Mouse (Mus musculus): Measurements from ENCODE around the gene Rbpj. TPM values are rescaled to one million over a fixed set of nuclear protein-coding genes. Genes with fewer than 3 reads are reported as not detected.

The Rbpj gene
- polyA plus RNA-seq, 1 experiment from 2014 or later = 27.9 TPM

DNA sequence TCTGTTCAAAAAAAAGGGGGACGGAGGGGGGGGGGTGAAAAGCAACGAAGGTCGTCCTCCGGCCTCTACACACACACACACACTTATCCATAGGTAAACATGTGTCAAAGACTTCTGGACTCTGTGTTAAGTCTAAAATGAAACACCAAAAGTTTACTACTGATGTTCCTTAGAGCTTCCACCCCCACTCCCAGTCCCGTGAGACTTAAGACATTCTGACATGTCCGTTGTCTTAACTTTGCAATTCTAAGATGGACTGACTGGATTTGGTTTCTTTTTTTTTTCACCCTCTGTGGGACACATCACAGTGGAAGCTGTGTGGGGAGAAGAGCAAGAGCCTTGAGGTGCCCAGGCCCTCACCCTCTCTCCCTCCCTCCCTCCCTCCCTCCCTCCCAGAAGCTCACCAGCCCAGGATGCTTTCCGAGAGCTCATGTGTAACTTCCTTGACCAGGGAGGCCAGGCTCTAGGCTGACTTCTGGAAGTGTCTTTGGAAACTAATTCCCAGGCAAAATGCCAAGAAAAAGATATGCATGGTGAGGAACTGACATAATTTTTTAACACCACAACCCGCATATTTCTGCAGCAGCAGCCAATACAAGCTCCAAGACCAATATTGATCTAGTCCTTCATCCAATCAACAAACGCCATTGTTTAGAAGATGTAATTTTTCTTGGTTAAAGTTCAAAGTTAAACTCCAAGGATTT, 31.0 kb downstream of the Rbpj start:
- Histone ChIP-seq H3K9me3 (no peaks in the 10 kb centered on the region), H3K27me3 (replicated peaks) (no peaks in the 10 kb centered on the region), H3K36me3 (no peaks in the 10 kb centered on the region), H3K4me2 (replicated peaks) (no peak overlapping the region), H3K4me3 (replicated peaks) (no peak overlapping the region), H3K4me1 (replicated peaks) (no peaks in the 10 kb centered on the region; the same call in 1 of the 2 replicates), H3K9ac (no peak overlapping the region), H3K27ac (0 out of 2 replicates have a peak overlapping the region, but pooled peaks have one; percentile 18)
- no peak for ATAC-seq
- WGBS = 34% methylated on average over 9 of the region's 9 CpGs

DNA sequence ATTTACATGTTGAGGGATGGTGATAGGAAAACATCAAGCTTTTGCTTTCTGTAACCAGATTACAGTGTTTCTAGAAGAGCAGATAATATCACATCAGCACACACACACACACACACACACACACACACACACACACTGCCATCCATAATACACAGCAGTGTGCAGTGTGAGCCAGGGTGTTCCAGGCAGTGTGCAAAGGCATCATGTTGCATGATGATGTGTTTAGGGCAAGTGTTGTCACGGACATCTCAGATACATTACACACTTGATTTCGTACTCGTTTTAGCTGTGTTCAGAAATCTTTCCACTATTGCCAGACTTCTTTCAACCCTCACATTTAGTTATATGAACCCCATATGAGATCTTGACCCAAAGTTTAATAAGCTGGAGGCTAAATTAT, 33.6 kb downstream of the Rbpj start:
- WGBS = 66% methylated on average over 3 of the region's 3 CpGs
- no peak for ATAC-seq

DNA sequence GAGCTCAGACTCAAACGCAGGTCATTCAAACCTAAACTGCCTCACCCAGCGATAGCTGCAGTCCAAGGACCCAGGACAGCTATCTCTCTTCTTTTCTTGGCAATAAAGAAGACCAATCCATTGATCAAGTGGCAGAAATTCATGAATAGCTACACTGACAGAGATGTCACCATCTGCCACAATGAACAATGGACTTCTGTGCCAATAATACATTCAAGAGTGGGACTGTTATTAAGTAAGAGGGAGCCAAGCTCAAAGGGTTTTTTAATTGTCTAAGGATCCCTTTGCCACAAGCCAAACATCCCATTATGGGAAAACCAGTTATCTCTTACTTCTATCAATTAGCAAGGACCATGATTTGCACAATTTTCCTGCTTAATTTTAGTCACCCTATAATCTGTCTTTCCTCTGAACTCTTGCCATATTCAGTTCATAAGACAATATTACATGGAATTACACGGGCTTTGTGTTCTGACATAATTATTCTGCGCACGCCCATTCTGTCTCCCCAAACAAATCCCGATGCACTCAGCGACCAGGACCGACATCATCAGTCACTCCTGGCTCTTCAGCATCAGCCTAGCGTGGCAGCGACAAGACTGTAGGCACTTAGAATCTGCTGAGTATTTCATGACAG, 34.7 kb downstream of the Rbpj start:
- Histone ChIP-seq H3K9me3 (no peaks in the 10 kb centered on the region), H3K4me3 (replicated peaks) (no peak overlapping the region), H3K27me3 (replicated peaks) (no peaks in the 10 kb centered on the region), H3K27ac (no peak overlapping the region), H3K36me3 (no peaks in the 10 kb centered on the region), H3K4me1 (replicated peaks) (no peaks in the 10 kb centered on the region; the same call in 1 of the 2 replicates), H3K4me2 (replicated peaks) (no peak overlapping the region), H3K9ac (no peak overlapping the region)
- 75% methylated on average over 10 of the region's 10 CpGs for WGBS
- ATAC-seq = no peak

More for the DNA sequence above, 33.6 kb downstream of the Rbpj start:
- no peak overlapping the region for H3K4me2 ChIP-seq (replicated peaks)
- H3K36me3 ChIP-seq = no peaks in the 10 kb centered on the region
- H3K9me3 ChIP-seq = no peaks in the 10 kb centered on the region
- H3K9ac ChIP-seq = no peak overlapping the region
- H3K4me1 ChIP-seq (replicated peaks) = no peaks in the 10 kb centered on the region; the same call in 1 of the 2 replicates
- no peaks in the 10 kb centered on the region for H3K27me3 ChIP-seq (replicated peaks)
- no peak overlapping the region for H3K4me3 ChIP-seq (replicated peaks)
- no peak overlapping the region for H3K27ac ChIP-seq

DNA sequence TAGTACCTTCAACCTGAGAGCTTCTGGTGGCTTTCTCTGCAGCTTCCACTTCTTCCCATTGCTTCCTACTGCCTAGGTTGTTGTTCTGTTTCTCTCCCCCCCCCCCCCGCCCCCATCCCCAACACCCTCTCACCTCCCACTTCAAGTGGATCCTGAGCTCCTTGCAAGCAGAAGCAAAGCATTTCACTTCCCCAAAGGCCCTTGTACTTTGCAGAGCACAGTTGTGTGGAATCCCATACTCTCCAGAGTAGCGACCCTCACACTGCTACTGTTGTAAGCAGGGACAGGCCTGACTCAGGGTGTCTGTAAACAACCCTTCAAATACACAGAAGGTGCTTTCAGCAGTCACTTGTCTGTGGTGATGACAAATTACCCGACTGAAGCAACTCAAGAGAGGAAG, 37.3 kb downstream of the Rbpj start:
- no peak overlapping the region for H3K27ac ChIP-seq
- no peak overlapping the region for H3K4me3 ChIP-seq (replicated peaks)
- H3K4me1 ChIP-seq (replicated peaks) = no peaks in the 10 kb centered on the region
- H3K9ac ChIP-seq = no peak overlapping the region
- 54% methylated on average over 2 of the region's 3 CpGs for WGBS
- no peak overlapping the region for H3K4me2 ChIP-seq (replicated peaks)
- no peaks in the 10 kb centered on the region for H3K36me3 ChIP-seq
- H3K9me3 ChIP-seq = no peaks in the 10 kb centered on the region
- H3K27me3 ChIP-seq (replicated peaks) = no peaks in the 10 kb centered on the region
- ATAC-seq = no peak

DNA sequence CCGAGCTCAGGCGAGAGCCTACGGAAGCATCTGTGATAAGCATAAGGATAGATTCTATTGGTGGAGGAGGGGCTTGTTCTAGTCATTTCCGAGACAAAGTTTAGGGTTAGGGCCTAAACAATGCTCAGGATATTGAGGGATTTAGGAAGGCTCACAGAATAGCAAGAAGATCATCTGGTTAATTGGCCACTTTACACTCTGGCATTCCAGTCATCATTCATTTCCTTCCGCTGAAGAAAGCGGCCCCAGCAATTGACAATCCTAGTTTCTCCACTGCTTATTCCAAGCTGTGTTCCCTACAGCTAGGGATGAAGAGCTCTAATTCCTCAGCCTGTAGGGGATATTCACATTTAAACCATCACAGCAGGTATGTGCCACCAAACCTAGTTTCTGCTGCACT, 39.8 kb downstream of the Rbpj start:
- no peak overlapping the region for H3K27ac ChIP-seq
- no peaks in the 10 kb centered on the region for H3K9me3 ChIP-seq
- no peaks in the 10 kb centered on the region for H3K27me3 ChIP-seq (replicated peaks)
- no peak overlapping the region for H3K4me2 ChIP-seq (replicated peaks)
- no peaks in the 10 kb centered on the region for H3K4me1 ChIP-seq (replicated peaks)
- 86% methylated on average over 6 of the region's 6 CpGs for WGBS
- no peaks in the 10 kb centered on the region for H3K36me3 ChIP-seq
- no peak overlapping the region for H3K9ac ChIP-seq
- no peak for ATAC-seq
- H3K4me3 ChIP-seq (replicated peaks) = no peak overlapping the region

DNA sequence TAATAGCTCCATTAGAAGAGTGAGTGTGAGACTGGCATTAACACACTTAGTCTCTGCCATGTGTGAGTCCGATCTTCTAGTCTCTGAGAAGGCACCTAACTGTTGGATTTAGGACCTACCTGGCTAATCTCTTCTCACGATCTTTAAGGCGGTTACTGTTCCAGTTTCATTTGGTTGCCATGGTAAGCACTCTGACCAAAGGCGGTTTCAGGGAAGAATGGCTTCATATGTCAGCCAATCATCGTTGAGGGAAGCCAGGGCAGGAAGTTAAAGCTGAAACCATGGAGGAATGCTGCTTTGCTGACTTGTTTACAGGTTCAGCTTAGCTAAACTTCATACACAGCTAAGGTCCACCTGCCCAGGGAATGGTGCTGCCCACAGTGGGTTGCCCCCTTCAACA, 41.4 kb downstream of the Rbpj start:
- WGBS = 77% methylated on average over 5 of the region's 5 CpGs
- ATAC-seq = no peak
- no peak overlapping the region for H3K9ac ChIP-seq
- H3K27me3 ChIP-seq (replicated peaks) = no peaks in the 10 kb centered on the region
- H3K36me3 ChIP-seq = no peaks in the 10 kb centered on the region
- H3K27ac ChIP-seq = no peak overlapping the region
- H3K4me3 ChIP-seq (replicated peaks) = no peak overlapping the region
- no peaks in the 10 kb centered on the region for H3K4me1 ChIP-seq (replicated peaks)
- no peaks in the 10 kb centered on the region for H3K9me3 ChIP-seq
- H3K4me2 ChIP-seq (replicated peaks) = no peak overlapping the region

DNA sequence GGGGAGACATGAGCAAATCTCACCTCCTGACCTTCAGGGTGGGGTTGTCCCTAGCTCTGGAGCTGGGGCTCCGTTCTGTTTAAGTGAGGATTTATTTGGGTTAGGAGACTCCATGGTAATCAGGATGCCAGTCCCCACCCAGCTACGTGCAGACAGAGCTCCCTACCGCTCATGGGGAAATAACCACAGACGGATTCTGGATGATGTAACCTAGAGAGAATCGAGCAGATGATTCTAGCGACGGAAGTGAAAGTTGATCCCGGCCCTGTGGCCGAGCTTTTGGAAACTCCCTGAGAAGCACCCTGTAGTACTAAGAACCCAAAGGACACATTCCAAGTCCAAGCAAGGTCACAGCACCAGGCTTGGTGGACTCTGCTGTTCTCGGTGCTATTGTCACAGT, 43.5 kb downstream of the Rbpj start:
- WGBS = 59% methylated on average over 10 of the region's 10 CpGs
- no peaks in the 10 kb centered on the region for H3K9me3 ChIP-seq
- H3K4me3 ChIP-seq (replicated peaks) = no peak overlapping the region
- no peak overlapping the region for H3K9ac ChIP-seq
- H3K4me1 ChIP-seq (replicated peaks) = no peaks in the 10 kb centered on the region
- H3K36me3 ChIP-seq = no peaks in the 10 kb centered on the region
- ATAC-seq = no peak
- no peak overlapping the region for H3K27ac ChIP-seq
- no peaks in the 10 kb centered on the region for H3K27me3 ChIP-seq (replicated peaks)
- H3K4me2 ChIP-seq (replicated peaks) = no peak overlapping the region

DNA sequence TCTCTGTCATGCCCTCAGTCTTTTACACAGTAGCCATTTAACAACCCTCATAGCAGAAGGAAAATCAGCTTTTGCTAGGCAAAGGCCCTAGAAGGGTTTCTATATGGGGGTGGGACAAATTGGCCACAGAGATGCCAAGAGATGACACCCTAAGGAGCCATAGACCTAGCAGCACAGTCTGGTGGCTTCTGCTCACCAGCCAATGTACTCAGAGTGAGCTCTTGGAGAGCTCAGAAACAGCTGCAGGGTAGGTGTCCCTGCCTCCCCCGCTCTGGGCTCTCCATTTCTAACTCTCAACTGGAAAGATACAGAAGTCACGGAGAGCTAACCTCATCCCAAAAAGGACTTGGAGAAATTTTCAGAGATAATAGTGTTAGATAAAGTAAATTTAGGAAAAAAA, 44.0 kb downstream of the Rbpj start:
- Histone ChIP-seq H3K27me3 (replicated peaks) (no peaks in the 10 kb centered on the region), H3K4me1 (replicated peaks) (no peaks in the 10 kb centered on the region), H3K27ac (no peak overlapping the region), H3K36me3 (no peaks in the 10 kb centered on the region), H3K9ac (no peak overlapping the region), H3K9me3 (no peaks in the 10 kb centered on the region), H3K4me2 (replicated peaks) (no peak overlapping the region), H3K4me3 (replicated peaks) (no peak overlapping the region)
- 90% methylated on average over 2 of the region's 2 CpGs for WGBS
- ATAC-seq = no peak

DNA sequence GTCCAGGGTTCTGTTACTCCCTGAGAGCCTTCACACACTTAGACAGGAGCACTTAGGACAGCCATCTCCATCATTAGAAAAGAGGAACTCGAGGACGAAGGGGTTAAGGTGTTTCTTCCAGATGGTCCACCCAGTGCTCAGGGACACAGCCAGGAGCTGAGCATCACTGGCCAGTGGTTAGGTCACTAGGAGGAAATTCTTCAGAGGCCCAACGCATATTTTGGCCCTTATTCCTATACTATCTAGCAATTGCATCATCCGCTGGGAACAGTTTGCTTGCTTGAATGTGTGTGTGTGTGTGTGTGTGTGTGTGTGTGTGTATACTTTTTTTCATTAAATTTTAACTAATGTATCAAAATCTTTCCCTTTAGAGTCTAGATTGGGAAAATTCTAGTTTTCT, 45.5 kb downstream of the Rbpj start:
- Histone ChIP-seq H3K4me2 (replicated peaks) (no peak overlapping the region), H3K4me3 (replicated peaks) (no peak overlapping the region), H3K36me3 (no peaks in the 10 kb centered on the region), H3K4me1 (replicated peaks) (no peaks in the 10 kb centered on the region), H3K9me3 (no peaks in the 10 kb centered on the region), H3K27me3 (replicated peaks) (no peaks in the 10 kb centered on the region), H3K27ac (no peak overlapping the region), H3K9ac (no peak overlapping the region)
- 92% methylated on average over 4 of the region's 4 CpGs for WGBS
- ATAC-seq = no peak

DNA sequence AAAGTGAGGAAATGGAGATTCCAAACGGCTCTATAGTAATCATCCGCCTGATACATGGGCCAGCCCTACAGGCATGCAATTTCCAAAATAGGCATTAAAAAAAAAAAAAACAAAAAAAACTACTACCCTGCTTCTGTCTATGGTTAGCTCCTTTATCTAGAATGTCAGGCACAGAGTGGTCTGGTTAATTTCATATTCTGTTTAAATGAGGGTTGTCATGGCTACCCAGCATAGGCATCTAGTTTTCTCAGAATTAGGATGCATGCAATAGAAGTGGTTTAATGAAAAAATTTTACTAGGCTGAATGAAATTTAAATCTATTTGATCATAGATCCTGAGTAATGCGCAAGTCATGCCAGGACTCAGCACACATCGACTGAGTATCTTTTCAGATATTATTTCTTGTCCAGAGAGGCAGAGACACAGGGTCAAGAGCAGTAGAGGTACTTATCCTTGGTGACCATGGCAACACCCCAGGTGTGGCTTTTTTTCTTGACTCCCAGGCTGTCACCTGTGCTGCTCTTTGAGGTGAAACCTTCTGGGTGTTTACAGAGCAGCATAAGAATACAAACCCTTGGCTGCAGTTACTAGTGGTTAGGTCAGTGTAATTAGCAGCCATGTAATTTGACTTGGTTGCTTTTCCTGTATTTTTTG, 49.1 kb downstream of the Rbpj start:
- Histone ChIP-seq H3K27ac (no peak overlapping the region), H3K4me1 (replicated peaks) (no peaks in the 10 kb centered on the region), H3K36me3 (no peaks in the 10 kb centered on the region), H3K4me2 (replicated peaks) (no peak overlapping the region), H3K9me3 (no peaks in the 10 kb centered on the region), H3K4me3 (replicated peaks) (no peak overlapping the region), H3K9ac (no peak overlapping the region), H3K27me3 (replicated peaks) (no peaks in the 10 kb centered on the region)
- 52% methylated on average over 4 of the region's 4 CpGs for WGBS
- ATAC-seq = 0 out of 2 replicates have a peak, but pooled peaks have one; percentile 49

DNA sequence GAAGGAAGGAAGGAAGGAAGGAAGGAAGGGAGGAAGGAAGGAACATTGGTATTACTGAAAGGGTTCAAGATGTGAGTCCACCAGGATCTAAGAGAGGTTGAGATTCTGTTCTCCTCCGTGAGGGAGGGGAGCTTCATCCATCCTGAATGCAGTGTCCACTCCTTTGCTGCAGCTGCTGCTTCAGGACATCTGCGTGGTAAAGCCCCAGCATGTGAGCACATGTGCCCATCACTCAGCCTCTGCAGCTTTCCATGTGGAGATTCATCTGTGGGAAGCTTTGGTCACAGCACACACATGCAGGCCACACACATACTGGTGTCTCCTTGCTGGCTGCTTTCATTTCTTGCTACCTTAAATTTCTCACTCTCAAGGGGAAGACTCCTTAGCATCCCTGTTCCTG, 50.5 kb downstream of the Rbpj start:
- ATAC-seq = no peak

DNA sequence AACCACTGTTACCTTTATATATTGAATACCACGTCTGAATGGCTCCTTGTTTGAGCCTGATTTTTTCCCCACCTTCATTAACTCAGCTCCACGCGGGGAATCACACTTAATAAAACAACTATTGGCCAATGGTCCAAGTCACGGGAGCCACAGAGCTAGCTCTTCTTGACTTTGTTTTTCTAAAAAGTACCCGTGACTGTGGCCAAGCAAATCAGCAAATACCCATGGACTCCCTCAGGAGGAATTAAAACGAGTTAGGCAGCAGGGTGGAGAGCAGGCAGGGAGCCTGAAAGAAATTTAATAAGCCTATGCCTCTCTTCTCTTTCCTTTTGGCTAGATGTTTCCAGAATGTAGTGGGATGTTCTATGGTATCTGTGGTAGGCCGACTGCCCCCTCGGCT, 51.9 kb downstream of the Rbpj start:
- Histone ChIP-seq H3K9ac (no peak overlapping the region), H3K4me1 (replicated peaks) (peaks cover 3% of the 10 kb centered on the region; the same call in 1 of the 2 replicates), H3K4me2 (replicated peaks) (no peak overlapping the region), H3K36me3 (no peaks in the 10 kb centered on the region), H3K9me3 (no peaks in the 10 kb centered on the region), H3K27me3 (replicated peaks) (no peaks in the 10 kb centered on the region), H3K4me3 (replicated peaks) (no peak overlapping the region), H3K27ac (no peak overlapping the region)
- ATAC-seq = no peak
- WGBS = 84% methylated on average over 8 of the region's 8 CpGs

More for the DNA sequence above, 50.5 kb downstream of the Rbpj start:
- Histone ChIP-seq H3K9me3 (no peaks in the 10 kb centered on the region), H3K9ac (no peak overlapping the region), H3K36me3 (no peaks in the 10 kb centered on the region), H3K27me3 (replicated peaks) (no peaks in the 10 kb centered on the region), H3K4me2 (replicated peaks) (no peak overlapping the region), H3K4me3 (replicated peaks) (no peak overlapping the region), H3K4me1 (replicated peaks) (no peaks in the 10 kb centered on the region), H3K27ac (no peak overlapping the region)
- WGBS = 95% methylated on average over 2 of the region's 2 CpGs
